Mouse (Mus musculus) ES-Bruce4 (cell line): ENCODE measurements around the gene Srrm2.

Source experiments
- CTCF ChIP-seq: IDR thresholded peaks from one replicate; pipeline ENCODE4 v1.8.1; 2011; ENCODE audit warnings: low read depth, low read length
- POLR2A ChIP-seq: IDR thresholded peaks from one replicate; pipeline ENCODE4 v1.8.1; 2011; ENCODE audit warnings: low read length; ENCODE audit not compliant: insufficient read depth

DNA sequence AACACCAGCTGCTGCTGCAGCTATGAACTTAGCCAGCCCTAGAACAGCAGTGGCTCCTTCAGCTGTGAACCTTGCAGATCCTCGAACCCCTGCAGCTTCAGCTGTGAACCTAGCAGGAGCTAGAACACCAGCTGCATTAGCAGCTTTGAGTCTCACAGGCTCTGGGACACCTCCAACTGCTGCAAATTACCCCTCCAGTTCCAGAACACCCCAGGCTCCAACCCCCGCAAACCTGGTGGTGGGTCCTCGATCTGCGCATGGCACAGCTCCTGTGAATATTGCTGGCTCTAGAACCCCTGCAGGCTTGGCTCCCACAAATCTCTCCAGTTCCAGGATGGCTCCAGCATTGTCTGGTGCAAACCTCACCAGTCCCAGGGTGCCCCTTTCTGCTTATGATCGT, 30.4 kb downstream of the Srrm2 start:
- TF ChIP-seq CTCF (no peak), POLR2A (no peak)
